Mouse (Mus musculus): ENCODE results near the gene Rbm33. TPM values are rescaled to one million over a fixed set of nuclear protein-coding genes. Genes with fewer than 3 reads are reported as not detected.

The Rbm33 gene
- total and polyA plus RNA-seq, 2 experiments = 16.1 to 17.1 TPM

- DNase-seq (ENCODE audit: extremely low read depth, low read depth, low spot score) = peak; percentile 43
- Histone ChIP-seq H3K9ac (ENCODE audit: low read depth, low read length) (no peak overlapping the region), H3K27ac (replicated peaks; ENCODE audit: insufficient read depth, low read depth, low read length) (no peak overlapping the region), H3K36me3 (ENCODE audit: control insufficient read depth, insufficient read depth, low read length) (no peaks in the 10 kb centered on the region), H3K79me2 (ENCODE audit: control insufficient read depth, insufficient read depth, low read length) (no peaks in the 10 kb centered on the region), H3K27me3 (ENCODE audit: control insufficient read depth, insufficient read depth, low read length) (no peaks in the 10 kb centered on the region), H3K4me3 (ENCODE audit: insufficient read depth, low read depth, low read length) (no peak overlapping the region), H3K4me1 (ENCODE audit: control insufficient read depth, insufficient read depth, low read length) (no peaks in the 10 kb centered on the region)
- TF ChIP-seq CTCF (IDR thresholded peaks at IDR 0.05; ENCODE audit: low read depth, low read length) (peak; percentile 98), POLR2A (IDR thresholded peaks at IDR 0.05; ENCODE audit: extremely low read depth, insufficient read depth, low read length) (no peak)
- WGBS = 38% methylated on average over 6 of the region's 6 CpGs
These were observed 134.2 kb downstream of the Rbm33 start for GRCm38 (mm10) chr5:28451053-28451638.

GRCm38 (mm10) chr5:28453086-28453485 lies 136.2 kb downstream of the Rbm33 start:
- no peak overlapping the region for H3K27ac ChIP-seq (replicated peaks; ENCODE audit: insufficient read depth, low read depth, low read length)
- H3K4me3 ChIP-seq (ENCODE audit: insufficient read depth, low read depth, low read length) = no peak overlapping the region
- H3K4me1 ChIP-seq (ENCODE audit: control insufficient read depth, insufficient read depth, low read length) = no peaks in the 10 kb centered on the region
- H3K27me3 ChIP-seq (ENCODE audit: control insufficient read depth, insufficient read depth, low read length) = peaks cover 3% of the 10 kb centered on the region
- no peak overlapping the region for H3K9ac ChIP-seq (ENCODE audit: low read depth, low read length)
- WGBS = 80% methylated on average over 5 of the region's 5 CpGs
- TF ChIP-seq POLR2A (IDR thresholded peaks at IDR 0.05; ENCODE audit: extremely low read depth, insufficient read depth, low read length) = no peak
- TF ChIP-seq CTCF (IDR thresholded peaks at IDR 0.05; ENCODE audit: low read depth, low read length) = no peak
- no peaks in the 10 kb centered on the region for H3K36me3 ChIP-seq (ENCODE audit: control insufficient read depth, insufficient read depth, low read length)
- no peaks in the 10 kb centered on the region for H3K79me2 ChIP-seq (ENCODE audit: control insufficient read depth, insufficient read depth, low read length)
- DNase-seq (ENCODE audit: extremely low read depth, low read depth, low spot score) = no peak

- Histone ChIP-seq H3K27me3 (ENCODE audit: control insufficient read depth, insufficient read depth, low read length) (peaks cover 7% of the 10 kb centered on the region), H3K4me3 (ENCODE audit: insufficient read depth, low read depth, low read length) (no peak overlapping the region), H3K27ac (replicated peaks; ENCODE audit: insufficient read depth, low read depth, low read length) (no peak overlapping the region), H3K79me2 (ENCODE audit: control insufficient read depth, insufficient read depth, low read length) (no peaks in the 10 kb centered on the region), H3K4me1 (ENCODE audit: control insufficient read depth, insufficient read depth, low read length) (no peaks in the 10 kb centered on the region), H3K9ac (ENCODE audit: low read depth, low read length) (no peak overlapping the region), H3K36me3 (ENCODE audit: control insufficient read depth, insufficient read depth, low read length) (no peaks in the 10 kb centered on the region)
- TF ChIP-seq CTCF (IDR thresholded peaks at IDR 0.05; ENCODE audit: low read depth, low read length) (no peak), POLR2A (IDR thresholded peaks at IDR 0.05; ENCODE audit: extremely low read depth, insufficient read depth, low read length) (no peak)
- 41% methylated on average over 3 of the region's 3 CpGs for WGBS
- no peak for DNase-seq (ENCODE audit: extremely low read depth, low read depth, low spot score)
These were observed 136.6 kb downstream of the Rbm33 start for GRCm38 (mm10) chr5:28453523-28453922.

- 89% methylated on average over 6 of the region's 6 CpGs for WGBS
- TF ChIP-seq POLR2A (IDR thresholded peaks at IDR 0.05; ENCODE audit: extremely low read depth, insufficient read depth, low read length) = no peak
- no peak for TF ChIP-seq CTCF (IDR thresholded peaks at IDR 0.05; ENCODE audit: low read depth, low read length)
These were observed 137.6 kb downstream of the Rbm33 start for GRCm38 (mm10) chr5:28454546-28454945.

GRCm38 (mm10) chr5:28455721-28456120 lies 138.8 kb downstream of the Rbm33 start:
- Histone ChIP-seq H3K27ac (replicated peaks; ENCODE audit: insufficient read depth, low read depth, low read length) (no peak overlapping the region), H3K27me3 (ENCODE audit: control insufficient read depth, insufficient read depth, low read length) (peaks cover 23% of the 10 kb centered on the region), H3K36me3 (ENCODE audit: control insufficient read depth, insufficient read depth, low read length) (no peaks in the 10 kb centered on the region), H3K4me1 (ENCODE audit: control insufficient read depth, insufficient read depth, low read length) (no peaks in the 10 kb centered on the region), H3K9ac (ENCODE audit: low read depth, low read length) (no peak overlapping the region), H3K4me3 (ENCODE audit: insufficient read depth, low read depth, low read length) (no peak overlapping the region), H3K79me2 (ENCODE audit: control insufficient read depth, insufficient read depth, low read length) (no peaks in the 10 kb centered on the region)
- 94% methylated on average over 5 of the region's 5 CpGs for WGBS
- no peak for TF ChIP-seq POLR2A (IDR thresholded peaks at IDR 0.05; ENCODE audit: extremely low read depth, insufficient read depth, low read length)
- TF ChIP-seq CTCF (IDR thresholded peaks at IDR 0.05; ENCODE audit: low read depth, low read length) = no peak
- no peak for DNase-seq (ENCODE audit: extremely low read depth, low read depth, low spot score)

More at GRCm38 (mm10) chr5:28454546-28454945, 137.6 kb downstream of the Rbm33 start:
- no peaks in the 10 kb centered on the region for H3K36me3 ChIP-seq (ENCODE audit: control insufficient read depth, insufficient read depth, low read length)
- no peak for DNase-seq (ENCODE audit: extremely low read depth, low read depth, low spot score)
- H3K79me2 ChIP-seq (ENCODE audit: control insufficient read depth, insufficient read depth, low read length) = no peaks in the 10 kb centered on the region
- H3K27ac ChIP-seq (replicated peaks; ENCODE audit: insufficient read depth, low read depth, low read length) = no peak overlapping the region
- no peaks in the 10 kb centered on the region for H3K4me1 ChIP-seq (ENCODE audit: control insufficient read depth, insufficient read depth, low read length)
- no peak overlapping the region for H3K9ac ChIP-seq (ENCODE audit: low read depth, low read length)
- peaks cover 13% of the 10 kb centered on the region for H3K27me3 ChIP-seq (ENCODE audit: control insufficient read depth, insufficient read depth, low read length)
- H3K4me3 ChIP-seq (ENCODE audit: insufficient read depth, low read depth, low read length) = no peak overlapping the region

GRCm38 (mm10) chr5:28456366-28456765 lies 139.4 kb downstream of the Rbm33 start:
- DNase-seq (ENCODE audit: extremely low read depth, low read depth, low spot score) = no peak
- H3K36me3 ChIP-seq (ENCODE audit: control insufficient read depth, insufficient read depth, low read length) = no peaks in the 10 kb centered on the region
- no peak for TF ChIP-seq CTCF (IDR thresholded peaks at IDR 0.05; ENCODE audit: low read depth, low read length)
- TF ChIP-seq POLR2A (IDR thresholded peaks at IDR 0.05; ENCODE audit: extremely low read depth, insufficient read depth, low read length) = no peak
- no peak overlapping the region for H3K4me3 ChIP-seq (ENCODE audit: insufficient read depth, low read depth, low read length)
- H3K79me2 ChIP-seq (ENCODE audit: control insufficient read depth, insufficient read depth, low read length) = no peaks in the 10 kb centered on the region
- H3K27ac ChIP-seq (replicated peaks; ENCODE audit: insufficient read depth, low read depth, low read length) = no peak overlapping the region
- no peaks in the 10 kb centered on the region for H3K4me1 ChIP-seq (ENCODE audit: control insufficient read depth, insufficient read depth, low read length)
- no peak overlapping the region for H3K9ac ChIP-seq (ENCODE audit: low read depth, low read length)
- peaks cover 25% of the 10 kb centered on the region for H3K27me3 ChIP-seq (ENCODE audit: control insufficient read depth, insufficient read depth, low read length)
- WGBS = 100% methylated on average over 1 of the region's 1 CpGs

Measured in liver, adult 2 months (tissue).